Mouse (Mus musculus): Measurements from ENCODE around the gene Guk1. TPM values are rescaled to one million over a fixed set of nuclear protein-coding genes. Genes with fewer than 3 reads are reported as not detected.
"Not testable (repeated sequence)": the region's sequence is repeated elsewhere in the genome, so short reads cannot be mapped to it uniquely, and the experiment has no call there.

Gene Guk1
- polyA plus RNA-seq, 1 experiment from 2014 or later: 136 TPM

- ATAC-seq (ENCODE audit: insufficient number of reproducible peaks, insufficient read depth, low FRiP score, low read depth): no peak
- H3K9ac ChIP-seq (ENCODE audit: low read length): no peak overlapping the region
Measured at GRCm38 (mm10) chr11:59221604-59222003, 29.6 kb upstream of the Guk1 start.

GRCm38 (mm10) chr11:59219064-59219463, 27.1 kb upstream of the Guk1 start:
- H3K27me3 ChIP-seq (ENCODE audit: control insufficient read depth, insufficient read depth, low read length): no peaks in the 10 kb centered on the region
- H3K27ac ChIP-seq (replicated peaks in 1 of 2; ENCODE audit: control insufficient read depth in 1 of 2, insufficient read depth in 1 of 2, low read depth in 2 of 2, low read length in 2 of 2): no peak overlapping the region
- H3K36me3 ChIP-seq (ENCODE audit: control insufficient read depth, insufficient read depth, low read length): peaks cover 50% of the 10 kb centered on the region
- H3K4me3 ChIP-seq (ENCODE audit: control insufficient read depth in 1 of 2, insufficient read depth in 1 of 2, low read depth in 1 of 2, low read length in 2 of 2): no peak overlapping the region
- ATAC-seq (ENCODE audit: insufficient number of reproducible peaks, insufficient read depth, low FRiP score, low read depth): no peak
- H3K9ac ChIP-seq (ENCODE audit: low read length): no peak overlapping the region
- peaks cover 3 to 62% of the 10 kb centered on the region in 2 experiments for H3K4me1 ChIP-seq (ENCODE audit: control insufficient read depth in 2 of 2, insufficient read depth in 2 of 2, low read length in 2 of 2)
- H3K4me2 ChIP-seq (ENCODE audit: low read length): no peak overlapping the region
- H3K9me3 ChIP-seq (ENCODE audit: control insufficient read depth, low read length): no peaks in the 10 kb centered on the region

More at GRCm38 (mm10) chr11:59221604-59222003, 29.6 kb upstream of the Guk1 start:
- Histone ChIP-seq H3K9me3 (ENCODE audit: control insufficient read depth, low read length) (no peaks in the 10 kb centered on the region), H3K27me3 (ENCODE audit: control insufficient read depth, insufficient read depth, low read length) (no peaks in the 10 kb centered on the region), H3K4me3 (ENCODE audit: control insufficient read depth in 1 of 2, insufficient read depth in 1 of 2, low read depth in 1 of 2, low read length in 2 of 2) (no peak overlapping the region), H3K27ac (replicated peaks in 1 of 2; ENCODE audit: control insufficient read depth in 1 of 2, insufficient read depth in 1 of 2, low read depth in 2 of 2, low read length in 2 of 2) (no peak overlapping the region), H3K36me3 (ENCODE audit: control insufficient read depth, insufficient read depth, low read length) (peaks cover 44% of the 10 kb centered on the region), H3K4me2 (ENCODE audit: low read length) (no peak overlapping the region), H3K4me1 (ENCODE audit: control insufficient read depth in 2 of 2, insufficient read depth in 2 of 2, low read length in 2 of 2) (peaks cover 7 to 83% of the 10 kb centered on the region in 2 experiments)

- Histone ChIP-seq H3K4me2 (ENCODE audit: low read length) (no peak overlapping the region), H3K4me3 (ENCODE audit: control insufficient read depth in 1 of 2, insufficient read depth in 1 of 2, low read depth in 1 of 2, low read length in 2 of 2) (no peak overlapping the region), H3K9ac (ENCODE audit: low read length) (no peak overlapping the region), H3K36me3 (ENCODE audit: control insufficient read depth, insufficient read depth, low read length) (peaks cover 51% of the 10 kb centered on the region), H3K27me3 (ENCODE audit: control insufficient read depth, insufficient read depth, low read length) (no peaks in the 10 kb centered on the region), H3K9me3 (ENCODE audit: control insufficient read depth, low read length) (no peaks in the 10 kb centered on the region), H3K4me1 (ENCODE audit: control insufficient read depth in 2 of 2, insufficient read depth in 2 of 2, low read length in 2 of 2) (peaks cover under 1 to 62% of the 10 kb centered on the region in 2 experiments), H3K27ac (replicated peaks in 1 of 2; ENCODE audit: control insufficient read depth in 1 of 2, insufficient read depth in 1 of 2, low read depth in 2 of 2, low read length in 2 of 2) (0 out of 4 replicates have a peak overlapping the region, but pooled peaks of 1 of the 2 experiments have one; percentile 28)
- 72% methylated on average over 4 of the region's 4 CpGs for WGBS
- no peak for ATAC-seq (ENCODE audit: insufficient number of reproducible peaks, insufficient read depth, low FRiP score, low read depth)
Measured at GRCm38 (mm10) chr11:59218389-59218998, 26.5 kb upstream of the Guk1 start.

- 60% methylated on average over 3 of the region's 3 CpGs for WGBS
- H3K4me3 ChIP-seq (ENCODE audit: control insufficient read depth in 1 of 2, insufficient read depth in 1 of 2, low read depth in 1 of 2, low read length in 2 of 2): no peak overlapping the region
- no peak overlapping the region for H3K9ac ChIP-seq (ENCODE audit: low read length)
- H3K4me2 ChIP-seq (ENCODE audit: low read length): no peak overlapping the region
- H3K27me3 ChIP-seq (ENCODE audit: control insufficient read depth, insufficient read depth, low read length): no peaks in the 10 kb centered on the region
- H3K27ac ChIP-seq (replicated peaks in 1 of 2; ENCODE audit: control insufficient read depth in 1 of 2, insufficient read depth in 1 of 2, low read depth in 2 of 2, low read length in 2 of 2): no peak overlapping the region
- no peak for ATAC-seq (ENCODE audit: insufficient number of reproducible peaks, insufficient read depth, low FRiP score, low read depth)
- H3K9me3 ChIP-seq (ENCODE audit: control insufficient read depth, low read length): no peaks in the 10 kb centered on the region
- H3K4me1 ChIP-seq (ENCODE audit: control insufficient read depth in 2 of 2, insufficient read depth in 2 of 2, low read length in 2 of 2): peaks cover 0 to 52% of the 10 kb centered on the region in 2 experiments; a peak in 3 of 4 replicates
- H3K36me3 ChIP-seq (ENCODE audit: control insufficient read depth, insufficient read depth, low read length): peaks cover 58% of the 10 kb centered on the region
Measured at GRCm38 (mm10) chr11:59216955-59217354, 24.9 kb upstream of the Guk1 start.

GRCm38 (mm10) chr11:59212892-59213494, 21.0 kb upstream of the Guk1 start:
- Histone ChIP-seq H3K27ac (replicated peaks in 1 of 2; ENCODE audit: control insufficient read depth in 1 of 2, insufficient read depth in 1 of 2, low read depth in 2 of 2, low read length in 2 of 2) (no peak overlapping the region), H3K9me3 (ENCODE audit: control insufficient read depth, low read length) (no peaks in the 10 kb centered on the region), H3K4me3 (ENCODE audit: control insufficient read depth in 1 of 2, insufficient read depth in 1 of 2, low read depth in 1 of 2, low read length in 2 of 2) (no peak overlapping the region), H3K4me2 (ENCODE audit: low read length) (no peak overlapping the region), H3K36me3 (ENCODE audit: control insufficient read depth, insufficient read depth, low read length) (peaks cover 62% of the 10 kb centered on the region), H3K4me1 (ENCODE audit: control insufficient read depth in 2 of 2, insufficient read depth in 2 of 2, low read length in 2 of 2) (peaks cover 2 to 40% of the 10 kb centered on the region in 2 experiments; a peak in 3 of 4 replicates), H3K9ac (ENCODE audit: low read length) (no peak overlapping the region), H3K27me3 (ENCODE audit: control insufficient read depth, insufficient read depth, low read length) (no peaks in the 10 kb centered on the region)
- WGBS: 86% methylated on average over 12 of the region's 12 CpGs
- ATAC-seq (ENCODE audit: insufficient number of reproducible peaks, insufficient read depth, low FRiP score, low read depth): no peak

GRCm38 (mm10) chr11:59212320-59212719, 20.3 kb upstream of the Guk1 start:
- peaks cover 2 to 33% of the 10 kb centered on the region in 2 experiments; a peak in 3 of 4 replicates for H3K4me1 ChIP-seq (ENCODE audit: control insufficient read depth in 2 of 2, insufficient read depth in 2 of 2, low read length in 2 of 2)
- not testable (repeated sequence) for H3K4me2 ChIP-seq (ENCODE audit: low read length); H3K27me3 ChIP-seq (ENCODE audit: control insufficient read depth, insufficient read depth, low read length); H3K9me3 ChIP-seq (ENCODE audit: control insufficient read depth, low read length); ATAC-seq (ENCODE audit: insufficient number of reproducible peaks, insufficient read depth, low FRiP score, low read depth); H3K9ac ChIP-seq (ENCODE audit: low read length); H3K4me3 ChIP-seq (ENCODE audit: control insufficient read depth in 1 of 2, insufficient read depth in 1 of 2, low read depth in 1 of 2, low read length in 2 of 2); H3K27ac ChIP-seq (replicated peaks in 1 of 2; ENCODE audit: control insufficient read depth in 1 of 2, insufficient read depth in 1 of 2, low read depth in 2 of 2, low read length in 2 of 2)
- peaks cover 57% of the 10 kb centered on the region for H3K36me3 ChIP-seq (ENCODE audit: control insufficient read depth, insufficient read depth, low read length)
- 71% methylated on average over 12 of the region's 12 CpGs for WGBS

- not testable (repeated sequence) for H3K9me3 ChIP-seq (ENCODE audit: control insufficient read depth, low read length); H3K27ac ChIP-seq (replicated peaks in 1 of 2; ENCODE audit: control insufficient read depth in 1 of 2, insufficient read depth in 1 of 2, low read depth in 2 of 2, low read length in 2 of 2); H3K9ac ChIP-seq (ENCODE audit: low read length); H3K27me3 ChIP-seq (ENCODE audit: control insufficient read depth, insufficient read depth, low read length); H3K4me3 ChIP-seq (ENCODE audit: control insufficient read depth in 1 of 2, insufficient read depth in 1 of 2, low read depth in 1 of 2, low read length in 2 of 2); ATAC-seq (ENCODE audit: insufficient number of reproducible peaks, insufficient read depth, low FRiP score, low read depth); H3K4me2 ChIP-seq (ENCODE audit: low read length)
- 84% methylated on average over 8 of the region's 9 CpGs for WGBS
- Histone ChIP-seq H3K36me3 (ENCODE audit: control insufficient read depth, insufficient read depth, low read length) (peaks cover 65% of the 10 kb centered on the region), H3K4me1 (ENCODE audit: control insufficient read depth in 2 of 2, insufficient read depth in 2 of 2, low read length in 2 of 2) (peaks cover 2 to 29% of the 10 kb centered on the region in 2 experiments; a peak in 3 of 4 replicates)
Measured at GRCm38 (mm10) chr11:59211561-59211960, 19.5 kb upstream of the Guk1 start.

Measured in heart, embryonic 14.5 days (tissue).